Mouse (Mus musculus) thymus, postnatal 25 days (tissue): ENCODE results near the gene Arf4.

Experiments used
- DNase-seq: peaks from one replicate; pipeline ENCODE4 v3.0.0; 2022

The Arf4 gene

DNA sequence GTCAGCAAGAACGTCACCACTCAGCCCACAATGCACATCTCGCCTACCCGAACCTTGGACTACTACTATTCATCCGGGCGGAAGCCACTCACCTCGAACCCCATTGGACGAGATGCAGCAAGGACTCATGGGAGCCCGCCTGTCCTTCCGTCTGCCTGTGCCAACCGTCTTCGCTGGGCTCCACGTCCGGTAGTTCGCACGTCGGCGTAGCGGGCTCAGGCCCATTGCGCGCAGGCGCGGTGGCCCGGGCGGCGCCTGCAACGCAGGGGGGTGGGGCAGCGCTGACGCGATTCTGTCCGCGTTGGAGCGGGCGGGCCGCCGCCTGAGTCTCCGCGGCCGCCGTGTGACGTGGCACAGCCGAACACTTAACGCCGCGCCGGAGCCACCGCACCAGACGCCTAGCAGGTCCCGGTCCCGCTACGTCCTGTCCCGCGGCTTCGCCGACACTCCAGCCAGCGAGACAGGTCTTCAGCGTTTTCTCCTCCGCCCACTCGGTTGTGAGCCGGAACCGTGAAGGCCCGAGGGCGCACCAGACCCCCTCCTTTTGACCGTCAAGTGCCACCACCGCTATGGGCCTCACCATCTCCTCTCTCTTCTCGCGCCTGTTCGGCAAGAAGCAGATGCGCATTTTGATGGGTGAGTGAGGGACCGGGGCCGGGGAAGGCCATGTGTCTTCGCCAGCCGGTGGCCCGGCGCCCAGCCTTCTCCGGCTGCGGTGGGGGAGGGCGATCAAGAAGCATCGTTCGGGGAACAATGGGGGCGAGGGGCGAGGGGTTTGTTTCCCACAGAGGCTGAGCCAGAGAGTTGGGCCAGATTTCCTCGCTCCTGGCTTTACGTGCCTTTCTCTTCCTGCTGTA lies at the start of gene Arf4:
TSS of gene Arf4 (plus strand) at position 224 of the 857 bp plus-strand sequence.
- peak; percentile 96 for DNase-seq

DNA sequence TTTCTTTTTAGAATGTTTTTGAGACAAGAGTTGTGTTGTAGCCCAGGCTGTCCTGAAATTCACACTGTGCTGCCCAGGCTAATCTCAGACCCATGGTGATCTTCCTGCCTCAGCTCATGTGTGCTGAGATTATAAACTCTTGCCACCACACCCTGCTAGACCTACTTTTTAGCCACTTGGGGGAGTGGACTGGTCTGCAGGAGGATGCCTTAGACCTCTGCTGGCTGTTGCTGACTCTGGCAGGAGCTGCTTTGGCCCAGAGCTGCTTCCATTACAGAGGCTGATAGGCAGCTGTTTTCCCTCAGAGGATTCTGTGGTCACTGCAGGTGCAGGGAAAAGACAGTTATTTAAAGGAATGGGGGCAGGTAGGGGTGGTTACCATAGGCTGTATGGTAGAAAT lies 46.5 kb upstream of the Arf4 start:
- no peak for DNase-seq

- no peak for DNase-seq
These were observed 44.5 kb upstream of the Arf4 start for GRCm38 (mm10) chr14:26593281-26593895.

DNA sequence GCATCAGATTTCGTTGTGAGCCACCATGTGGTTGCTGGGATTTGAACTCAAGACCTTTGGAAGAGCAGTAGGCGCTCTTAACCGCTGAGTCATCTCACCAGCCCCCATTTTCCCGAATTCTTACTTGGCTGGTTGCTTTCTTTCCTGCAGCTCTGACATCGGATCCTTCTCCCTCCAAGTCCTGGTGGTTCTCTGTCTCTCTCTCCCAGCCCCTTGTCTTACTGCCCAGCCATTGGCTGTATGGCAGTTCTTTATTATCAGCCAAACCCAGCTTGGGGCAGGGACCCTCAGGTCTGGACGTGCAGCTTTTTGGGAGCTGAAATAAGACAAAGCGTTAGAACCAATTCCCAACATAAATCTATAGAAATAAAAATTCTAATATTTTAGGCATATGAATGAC lies 42.7 kb upstream of the Arf4 start:
- DNase-seq: no peak

GRCm38 (mm10) chr14:26595695-26596365 lies 42.0 kb upstream of the Arf4 start:
- no peak for DNase-seq

GRCm38 (mm10) chr14:26605354-26605753 lies 32.5 kb upstream of the Arf4 start:
- no peak for DNase-seq

DNA sequence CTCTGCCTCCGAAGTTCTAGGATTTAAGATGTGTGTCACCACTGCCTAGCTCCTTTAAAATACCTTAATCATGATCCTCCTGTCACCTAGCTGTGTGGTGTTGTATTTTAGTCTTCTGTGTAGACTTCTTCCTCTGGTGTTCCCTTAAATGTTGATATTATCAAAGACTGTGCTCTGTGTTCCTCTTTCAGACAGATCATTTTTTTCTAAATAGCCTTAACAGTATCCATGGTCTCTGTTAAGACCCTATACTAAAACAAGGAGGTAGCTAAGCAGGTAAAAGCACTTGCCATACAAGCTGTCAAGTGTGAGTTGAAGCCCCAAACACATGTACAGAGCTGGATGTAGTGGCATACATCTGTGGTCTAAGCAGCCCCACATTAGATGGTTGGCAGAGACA lies 28.2 kb upstream of the Arf4 start:
- DNase-seq: no peak

GRCm38 (mm10) chr14:26610689-26611088 lies 27.2 kb upstream of the Arf4 start:
- DNase-seq: no peak

GRCm38 (mm10) chr14:26625301-26625700 lies 12.6 kb upstream of the Arf4 start:
- no peak for DNase-seq

GRCm38 (mm10) chr14:26626605-26627140 lies 11.2 kb upstream of the Arf4 start:
- DNase-seq: no peak

GRCm38 (mm10) chr14:26637025-26637850 lies 636 bp upstream of the Arf4 start:
- no peak for DNase-seq

DNA sequence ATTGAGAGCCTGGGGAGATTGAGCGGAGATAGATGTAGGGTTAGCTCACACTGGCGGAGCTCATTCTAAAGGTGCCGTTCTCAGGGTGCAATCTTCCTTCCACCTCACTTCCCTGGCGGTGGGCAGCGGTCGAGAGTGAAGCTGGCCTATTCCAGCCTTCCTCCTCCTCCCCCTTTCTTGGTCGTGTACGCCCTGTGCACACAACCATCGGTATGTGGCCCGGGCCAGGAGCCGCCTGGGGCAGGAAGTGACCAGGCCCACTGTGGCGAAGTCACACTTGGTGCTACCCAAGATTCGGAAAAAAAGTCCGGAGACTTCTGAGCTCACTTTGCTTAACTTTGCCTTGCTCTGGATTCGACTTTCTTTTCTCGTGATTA lies 822 bp downstream of the Arf4 start:
- DNase-seq: peak; percentile 50

DNA sequence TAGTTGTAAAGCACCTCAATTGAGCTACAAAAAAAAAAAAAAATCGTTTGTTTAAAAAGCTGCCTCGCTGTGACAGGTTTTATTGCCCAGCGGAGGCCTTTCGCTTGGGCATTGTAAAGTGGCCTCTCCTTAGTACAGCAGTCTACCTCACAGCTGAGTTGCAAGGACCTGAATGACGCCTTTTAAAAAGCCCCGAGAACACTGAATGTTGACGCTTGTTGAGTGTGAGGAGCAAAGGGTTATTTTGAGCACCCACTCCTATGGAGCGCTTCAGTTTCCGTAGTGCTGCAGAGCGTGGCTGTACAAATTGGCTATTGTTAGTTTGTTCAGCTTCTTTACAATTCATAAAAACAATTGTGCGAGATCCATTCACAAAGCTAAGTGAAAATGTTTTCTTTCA lies 1.4 kb downstream of the Arf4 start:
- DNase-seq: peak; percentile 11

DNA sequence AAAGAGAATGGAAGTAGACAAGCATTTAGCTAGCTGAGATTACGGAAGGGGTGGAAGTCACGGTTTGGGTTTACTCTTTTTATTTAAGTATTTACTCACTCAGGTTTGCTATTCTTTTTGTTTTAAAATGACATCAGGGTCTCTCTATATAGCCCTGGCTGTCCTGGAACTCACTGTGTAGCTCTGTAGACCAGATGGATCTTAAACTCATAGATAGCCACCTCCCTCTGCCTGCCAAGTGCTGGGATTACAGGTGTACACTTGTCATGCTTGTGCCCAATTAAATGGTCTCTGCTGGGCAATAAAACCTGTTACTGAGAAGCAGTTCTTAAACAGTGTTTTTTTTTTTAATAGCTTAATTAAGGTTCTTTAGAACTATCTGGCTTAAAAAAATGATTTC lies 2.1 kb downstream of the Arf4 start:
- DNase-seq: no peak

- no peak for DNase-seq
These were observed 5.2 kb downstream of the Arf4 start for GRCm38 (mm10) chr14:26643006-26643624.

- no peak for DNase-seq
These were observed 8.2 kb downstream of the Arf4 start for GRCm38 (mm10) chr14:26645989-26646650.

- DNase-seq: no peak
These were observed 9.9 kb downstream of the Arf4 start for GRCm38 (mm10) chr14:26647811-26648210.

- DNase-seq: no peak
These were observed 14.0 kb downstream of the Arf4 start for GRCm38 (mm10) chr14:26651901-26652300.

DNA sequence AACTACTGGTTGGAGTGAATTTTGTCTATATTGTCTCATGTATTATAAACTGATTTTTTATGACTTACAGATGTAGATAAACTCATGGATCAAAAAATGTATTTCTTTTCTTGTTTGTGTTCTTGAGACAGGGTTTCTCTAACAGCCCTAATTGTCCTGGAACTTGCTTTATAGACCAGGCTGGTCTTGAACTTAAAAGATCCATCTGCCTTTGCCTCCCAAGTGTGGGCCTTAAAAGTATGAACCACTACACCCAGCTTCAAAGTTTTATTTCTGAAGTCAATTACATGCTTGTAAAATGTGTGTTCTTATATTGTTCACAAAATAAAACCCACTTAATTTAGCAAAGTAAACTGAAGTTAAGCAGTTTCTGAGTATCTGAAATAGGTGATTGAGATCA lies 20.3 kb downstream of the Arf4 start:
- DNase-seq: no peak

DNA sequence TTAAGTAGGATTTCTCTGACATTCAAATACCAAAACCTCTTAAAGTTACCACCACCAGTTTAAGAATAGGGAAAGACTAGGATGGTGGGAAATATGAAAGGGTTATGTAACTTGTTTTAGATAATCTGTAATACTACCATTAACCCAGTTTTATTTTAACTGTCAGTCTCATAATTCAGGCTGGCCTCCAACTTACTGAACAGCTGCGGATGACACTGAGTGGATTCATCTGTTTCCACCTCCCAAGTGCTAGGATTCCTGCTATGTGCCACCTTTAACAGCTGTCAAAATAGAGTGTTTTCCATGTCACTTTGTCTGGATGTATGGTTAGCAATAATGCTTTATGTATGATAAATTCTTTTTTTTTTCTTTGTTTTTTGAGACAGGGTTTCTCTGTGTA lies 22.4 kb downstream of the Arf4 start:
- no peak for DNase-seq

DNA sequence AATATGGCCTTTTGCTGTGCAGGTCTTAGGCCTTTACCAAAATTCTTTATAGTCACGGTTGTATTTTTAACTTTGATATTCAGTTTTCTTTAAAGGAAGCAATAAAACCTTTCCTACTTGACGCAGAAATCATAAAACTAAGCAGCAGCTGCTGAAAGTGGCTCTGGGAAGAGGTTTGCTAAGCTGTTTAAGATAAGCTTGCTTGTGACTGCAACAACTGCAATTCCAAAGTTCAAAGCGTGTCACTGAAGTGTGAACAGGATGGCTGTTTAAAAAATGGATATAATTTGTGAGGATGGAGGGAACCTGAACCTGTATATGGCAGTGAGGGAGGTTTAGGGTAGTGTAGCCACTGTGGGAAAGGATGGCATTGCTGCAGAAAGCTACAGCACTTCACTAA lies 24.1 kb downstream of the Arf4 start:
- no peak for DNase-seq

- no peak for DNase-seq
These were observed 24.6 kb downstream of the Arf4 start for GRCm38 (mm10) chr14:26662488-26662887.
